Mouse (Mus musculus) heart, postnatal 0 days (tissue): Measurements from ENCODE around the gene Ifna5. TPM values are rescaled to one million over a fixed set of nuclear protein-coding genes. Genes with fewer than 3 reads are reported as not detected.

Experiments
- ATAC-seq: fragments of 200-750 bp; cut with Nextera tagmentation; 2 replicates; pipeline ENCODE4 v1.8.0; 2017; ENCODE audit warnings: low read depth, moderate number of reproducible peaks, moderate library complexity; ENCODE audit not compliant: insufficient read depth
- DNase-seq: peaks from one replicate; pipeline ENCODE4 v3.0.0-alpha.2; 2016; ENCODE audit warnings: low spot score
- H3K27ac ChIP-seq: fragments of 300-500 bp; sonication (generic); 2 replicates; pipeline ENCODE4 v1.5.1; 2014; ENCODE audit warnings: low read depth, mild to moderate bottlenecking
- H3K27me3 ChIP-seq: fragments of 300-500 bp; sonication (generic); 2 replicates; pipeline ENCODE4 v1.6.1; 2014; ENCODE audit warnings: low read length, mixed read lengths; ENCODE audit not compliant: control insufficient read depth, insufficient read depth
- H3K36me3 ChIP-seq: fragments of 300-500 bp; sonication (generic); replicated peaks from 2 replicates; pipeline ENCODE4 v1.6.1; 2014; ENCODE audit warnings: low read length, mixed read lengths; ENCODE audit not compliant: control insufficient read depth, insufficient read depth
- H3K4me1 ChIP-seq: fragments of 300-500 bp; sonication (generic); 2 replicates; pipeline ENCODE4 v1.6.1; 2014; ENCODE audit warnings: antibody characterized with exemption; ENCODE audit not compliant: control insufficient read depth, insufficient read depth
- H3K4me2 ChIP-seq: fragments of 300-500 bp; sonication (generic); 2 replicates; pipeline ENCODE4 v1.6.1; 2014; ENCODE audit warnings: low read depth, mild to moderate bottlenecking, low read length, moderate library complexity
- H3K4me3 ChIP-seq: fragments of 300-500 bp; sonication (generic); 2 replicates; pipeline ENCODE4 v1.5.1; 2014; ENCODE audit warnings: low read depth, low read length
- H3K9ac ChIP-seq: fragments of 300-500 bp; sonication (generic); replicated peaks from 2 replicates; pipeline ENCODE4 v1.6.1; 2014; ENCODE audit warnings: low read depth, low read length, mixed read lengths
- H3K9me3 ChIP-seq: fragments of 300-500 bp; sonication (generic); replicated peaks from 2 replicates; pipeline ENCODE4 v1.6.1; 2016; ENCODE audit warnings: low read length; ENCODE audit not compliant: control insufficient read depth
- CTCF ChIP-seq: IDR thresholded peaks from 2 replicates; pipeline ENCODE4 v1.5.1; 2016; ENCODE audit warnings: antibody characterized with exemption, control low read depth, low read depth
- EP300 ChIP-seq: IDR thresholded peaks from 2 replicates; pipeline ENCODE4 v1.6.1; 2016; ENCODE audit warnings: antibody characterized with exemption, low read depth
- WGBS: fragments of 180-500 bp; shearing (Covaris S2); extraction: QIAGEN DNeasy Blood & Tissue Kit; methylation state at CpG from one replicate; pipeline ENCODE4 v1.1.7; 2014; 5-methylcytosine and 5-hydroxymethylcytosine counted together
- polyA plus RNA-seq: library from polyadenylated mRNA; unstranded; fragments of >200 nt; fragmentation: Nextera tagmentation; extraction: Ambion mirVana; gene quantifications from 2 replicates; pipeline ENCODE4 v1.2.1, GENCODE M21; 2015
- total RNA-seq: library from RNA; depleted of rRNA; stranded (reverse); fragments of >200 nt; gene quantifications from 2 replicates; pipeline ENCODE4 v1.2.3, GENCODE M21; 2014; ENCODE audit warnings: low replicate concordance

Ifna5 gene
- total and polyA plus RNA-seq, 2 experiments from 2014 or later = not detected

DNA sequence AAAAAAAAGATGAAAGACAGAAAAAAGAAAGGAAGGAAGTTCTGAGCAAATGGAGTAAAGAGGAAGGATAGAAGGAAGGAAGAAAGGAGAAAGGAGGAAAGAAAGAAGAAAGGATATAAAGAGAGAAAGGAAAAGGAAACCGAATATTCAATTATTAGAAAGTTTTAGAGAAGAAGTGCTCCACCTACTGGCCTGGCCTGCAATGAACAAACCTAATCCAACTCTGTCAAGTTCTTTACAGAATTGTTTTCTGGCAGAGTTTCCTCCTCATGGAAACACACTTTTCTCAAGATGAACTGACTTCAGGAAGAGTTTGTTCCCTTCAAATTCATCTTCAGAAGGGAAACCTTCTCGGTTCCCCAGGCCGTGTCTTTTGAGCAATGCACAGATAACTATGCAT, 3.5 kb downstream of the Ifna5 start:
- WGBS = 32% methylated on average over 3 of the region's 3 CpGs
- TF ChIP-seq CTCF (peak; percentile 35), EP300 (no peak)
- Histone ChIP-seq H3K4me1 (no peaks in the 10 kb centered on the region), H3K4me2 (no peak overlapping the region), H3K36me3 (no peaks in the 10 kb centered on the region), H3K27me3 (0 out of 2 replicates have a peak, but pooled peaks cover 3% of the 10 kb centered on the region), H3K27ac (no peak overlapping the region), H3K9ac (no peak overlapping the region), H3K4me3 (no peak overlapping the region), H3K9me3 (no peaks in the 10 kb centered on the region)
- no peak for DNase-seq
- no peak for ATAC-seq

DNA sequence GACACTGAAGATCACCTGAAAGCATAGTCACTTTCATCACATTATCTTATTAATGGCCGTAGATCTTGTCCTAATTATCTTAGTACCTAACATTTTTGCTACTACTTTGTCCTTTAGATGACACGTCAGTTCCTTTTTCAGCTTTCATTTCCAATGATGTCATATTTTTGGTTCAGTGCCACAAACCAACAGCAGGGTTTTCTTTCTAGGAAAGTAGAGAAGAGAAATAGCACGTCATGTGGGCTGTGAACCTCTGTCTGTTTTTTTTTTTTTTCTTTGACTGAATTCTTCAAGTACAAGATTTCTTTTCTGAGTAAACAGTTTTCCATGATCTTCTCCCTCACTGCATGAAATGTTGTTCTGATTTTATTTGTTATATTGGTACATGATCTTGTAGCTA, 4.7 kb downstream of the Ifna5 start:
- 36% methylated on average over 3 of the region's 3 CpGs for WGBS

DNA sequence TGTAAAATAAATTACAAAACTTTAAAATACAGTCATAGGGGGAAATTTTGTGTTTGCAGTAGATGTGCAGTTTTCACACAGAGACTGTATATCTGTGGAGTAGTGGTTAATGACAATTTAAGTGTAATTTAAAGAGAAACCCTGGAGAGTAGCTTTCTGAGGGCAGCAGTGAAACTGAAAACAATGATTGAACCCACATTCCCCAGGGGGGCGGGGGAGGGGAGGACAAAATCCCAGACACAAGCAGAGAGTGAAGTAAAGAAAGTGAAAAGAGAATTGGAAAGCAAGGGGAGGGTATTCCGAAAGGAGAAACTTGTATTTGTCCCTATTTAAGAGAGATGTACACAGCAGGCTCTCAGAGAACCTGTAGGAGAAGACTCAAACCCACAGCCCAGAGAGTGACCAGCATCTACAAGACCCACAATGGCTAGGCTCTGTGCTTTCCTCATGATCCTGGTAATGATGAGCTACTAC, 6.2 kb downstream of the Ifna5 start, which contains the start of gene Ifna4:
TSS of gene Ifna4 (plus strand) at position 424 of the 474 bp plus-strand sequence.
- WGBS = 52% methylated on average over 2 of the region's 2 CpGs
- no peak for TF ChIP-seq EP300
- TF ChIP-seq CTCF = no peak
- Histone ChIP-seq H3K9me3 (no peaks in the 10 kb centered on the region), H3K4me3 (no peak within 1 kb of the TSS), H3K4me1 (no peaks in the 10 kb centered on the region), H3K27ac (no peak within 1 kb of the TSS), H3K36me3 (no peaks in the 10 kb centered on the region), H3K9ac (no peak within 1 kb of the TSS), H3K4me2 (no peak within 1 kb of the TSS), H3K27me3 (0 out of 2 replicates have a peak, but pooled peaks cover 3% of the 10 kb centered on the region)
- DNase-seq = no peak
- ATAC-seq = no peak

More for the DNA sequence above, 4.7 kb downstream of the Ifna5 start:
- Histone ChIP-seq H3K4me2 (no peak overlapping the region), H3K27ac (no peak overlapping the region), H3K36me3 (no peaks in the 10 kb centered on the region), H3K4me3 (no peak overlapping the region), H3K9me3 (no peaks in the 10 kb centered on the region), H3K27me3 (0 out of 2 replicates have a peak, but pooled peaks cover 3% of the 10 kb centered on the region), H3K9ac (no peak overlapping the region), H3K4me1 (no peaks in the 10 kb centered on the region)
- ATAC-seq (no peak), DNase-seq (no peak)
- TF ChIP-seq CTCF = no peak
- no peak for TF ChIP-seq EP300

DNA sequence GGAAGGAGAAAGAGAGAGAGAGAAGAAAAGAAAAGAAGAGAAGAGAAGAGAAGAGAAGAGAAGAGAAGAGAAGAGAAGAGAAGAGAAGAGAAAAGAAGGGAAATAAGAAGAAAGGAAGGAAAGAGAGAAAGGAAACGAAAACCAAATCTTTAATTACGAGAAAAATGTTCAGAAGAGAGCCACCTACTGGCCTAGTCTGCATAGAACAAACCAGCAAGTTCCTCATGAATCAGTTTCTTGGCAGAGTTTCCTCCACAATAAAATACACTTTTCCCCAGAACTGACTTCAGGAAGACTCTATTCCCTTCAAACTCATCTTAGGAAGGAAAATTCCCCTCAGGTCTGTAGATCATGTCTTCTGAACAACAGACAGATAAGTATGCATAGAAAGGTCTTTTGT, 10.0 kb downstream of the Ifna5 start:
- no peak for ATAC-seq
- no peaks in the 10 kb centered on the region for H3K36me3 ChIP-seq
- DNase-seq = no peak
- no peak overlapping the region for H3K9ac ChIP-seq
- TF ChIP-seq CTCF (peak; percentile 24; the same call in 1 of the 2 replicates), EP300 (no peak)
- WGBS = 48% methylated on average over 2 of the region's 2 CpGs
- H3K4me1 ChIP-seq = no peaks in the 10 kb centered on the region
- no peaks in the 10 kb centered on the region for H3K9me3 ChIP-seq
- H3K27me3 ChIP-seq = 0 out of 2 replicates have a peak, but pooled peaks cover 3% of the 10 kb centered on the region
- no peak overlapping the region for H3K4me2 ChIP-seq
- no peak overlapping the region for H3K27ac ChIP-seq
- H3K4me3 ChIP-seq = no peak overlapping the region

DNA sequence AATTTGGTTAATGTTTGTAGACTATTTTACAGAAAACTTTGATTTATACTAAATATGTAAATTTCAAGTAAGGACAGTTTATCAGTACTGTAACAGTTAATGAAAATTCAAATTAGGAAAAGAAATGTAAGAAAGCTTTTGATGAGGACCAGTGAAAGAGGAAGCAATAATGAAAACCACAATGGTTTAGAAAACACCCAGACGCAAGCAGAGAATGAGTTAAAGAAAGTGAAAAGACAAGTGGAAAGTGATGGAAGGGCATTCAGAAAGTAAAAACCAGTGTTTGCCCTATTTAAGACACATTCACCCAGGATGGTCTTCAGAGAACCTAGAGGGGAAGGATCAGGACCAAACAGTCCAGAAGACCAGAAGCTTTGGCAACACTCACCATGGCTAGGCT, 14.4 kb downstream of the Ifna5 start, which contains the start of gene Ifna1:
TSS of gene Ifna1 (plus strand) at position 390 of the 400 bp plus-strand sequence.
- ATAC-seq = no peak
- WGBS = 64% methylated on average over 1 of the region's 1 CpGs

More for the DNA sequence above, 14.4 kb downstream of the Ifna5 start, which contains the start of gene Ifna1:
- Histone ChIP-seq H3K27ac (no peak within 1 kb of the TSS), H3K4me2 (no peak within 1 kb of the TSS), H3K9me3 (no peaks in the 10 kb centered on the region), H3K9ac (no peak within 1 kb of the TSS), H3K4me3 (no peak within 1 kb of the TSS), H3K4me1 (no peaks in the 10 kb centered on the region), H3K27me3 (no peaks in the 10 kb centered on the region), H3K36me3 (no peaks in the 10 kb centered on the region)
- TF ChIP-seq CTCF (no peak), EP300 (no peak)
- no peak for DNase-seq
